In the genomic region with DNA sequence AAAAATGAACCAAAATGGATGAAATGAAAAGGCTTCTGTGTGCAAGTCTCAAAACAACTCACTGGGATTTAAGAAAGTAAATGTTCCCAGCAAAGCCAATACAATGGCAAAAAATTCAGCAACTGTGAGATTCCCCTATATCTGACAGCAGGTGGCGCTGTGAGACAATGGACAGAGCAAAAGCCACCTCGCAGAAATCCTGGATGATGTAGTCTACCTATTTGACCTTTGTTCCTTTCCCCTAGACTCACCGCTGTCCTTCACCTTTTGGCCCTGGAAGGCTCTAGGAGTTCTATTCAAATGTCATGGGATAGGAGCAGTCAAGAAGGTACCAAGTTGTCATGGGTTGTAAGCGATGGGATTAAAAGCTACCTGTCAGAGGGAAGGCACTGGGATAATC, we compare ENCODE assay signal across 10 mouse cellular contexts.
DNase-seq lines count a peak whose midpoint lies in the region; ATAC-seq and TF ChIP-seq lines count a peak whose summit lies in the region.
"Had no signal": no experiment of that assay in that cellular context is flagged by ENCODE, and none has a peak within 500 bp of the region (broad histone marks: within the 10 kb centered on the region; RNA-seq: fewer than 3 reads in every experiment).

No protein-coding gene starts in this region.

- peak; percentile 28 for DNase-seq in heart, adult 8-10 months (ENCODE audit: low spot score)
- no peak for DNase-seq in heart, postnatal 25 days (ENCODE audit: low spot score)
- DNase-seq in cerebellum, adult 11 months: peak; percentile 39
- peak; percentile 67 to 78 for DNase-seq in layer of hippocampus, postnatal 10 days (ENCODE audit: low spot score in 2 of 2)
- no peak for DNase-seq in ovary, adult 18-20 months (ENCODE audit: low spot score)

- H3K27ac ChIP-seq in ES-Bruce4 (ENCODE audit: insufficient read depth, low read length): no peak overlapping the region
- no peak overlapping the region for H3K27ac ChIP-seq in neural tube, embryonic 12.5 days
- H3K27ac ChIP-seq: heart, embryonic 13.5 days had no signal

- TF ChIP-seq EP300 in ES-Bruce4 (IDR thresholded peaks at IDR 0.05; ENCODE audit: insufficient read depth, low read depth, low read length): no peak

- peak; percentile 82 for ATAC-seq in frontal cortex, adult (ENCODE audit: low TSS enrichment)
- 0 out of 2 replicates have a peak, but pooled peaks have one; percentile 41 for ATAC-seq in neural tube, embryonic 12.5 days (ENCODE audit: low FRiP score, low read depth)

- TF ChIP-seq CTCF in ES-Bruce4 (IDR thresholded peaks at IDR 0.05; ENCODE audit: low read depth, low read length): peak; percentile 33

- 20% methylated on average over 4 of the region's 4 CpGs for WGBS in neural tube, embryonic 12.5 days

- no peaks in the 10 kb centered on the region for H3K27me3 ChIP-seq in ES-Bruce4 (ENCODE audit: control insufficient read depth, insufficient read depth, low read length, poor library complexity, severe bottlenecking)
- no peaks in the 10 kb centered on the region for H3K27me3 ChIP-seq in neural tube, embryonic 12.5 days (replicated peaks)

- no peaks in the 10 kb centered on the region for H3K4me1 ChIP-seq in ES-Bruce4 (ENCODE audit: control insufficient read depth, insufficient read depth, low read length)
- no peaks in the 10 kb centered on the region for H3K4me1 ChIP-seq in neural tube, embryonic 12.5 days
- H3K4me1 ChIP-seq: heart, embryonic 13.5 days had no signal

- H3K9me3 ChIP-seq in ES-Bruce4 (replicated peaks; ENCODE audit: control insufficient read depth, insufficient read depth, low read length, poor library complexity, severe bottlenecking): peaks cover 6% of the 10 kb centered on the region; the same call in 1 of the 2 replicates
- no peaks in the 10 kb centered on the region for H3K9me3 ChIP-seq in neural tube, embryonic 12.5 days
- H3K9me3 ChIP-seq: heart, embryonic 13.5 days had no signal

- H3K9ac ChIP-seq in ES-Bruce4 (ENCODE audit: low read depth, poor library complexity, severe bottlenecking): no peak overlapping the region
- H3K9ac ChIP-seq in neural tube, embryonic 12.5 days: no peak overlapping the region

- intact Hi-C loops in heart, postnatal 25 days (cut with DNase I): loop anchor here (1.0 to 5.0 kb wide), 4 partner anchors 79 to 527 kb away; no protein-coding TSS in a partner anchor

- no peaks in the 10 kb centered on the region for H3K36me3 ChIP-seq in ES-Bruce4 (ENCODE audit: control insufficient read depth, insufficient read depth, low read length, poor library complexity, severe bottlenecking)
- no peaks in the 10 kb centered on the region for H3K36me3 ChIP-seq in neural tube, embryonic 12.5 days
- H3K36me3 ChIP-seq: heart, embryonic 13.5 days had no signal

- no peak overlapping the region for H3K4me3 ChIP-seq in ES-Bruce4 (ENCODE audit: low read depth, low read length)
- H3K4me3 ChIP-seq in neural tube, embryonic 12.5 days: no peak overlapping the region
- H3K4me3 ChIP-seq: heart, embryonic 13.5 days; myocyte had no signal

- TF ChIP-seq POLR2A in ES-Bruce4 (IDR thresholded peaks at IDR 0.05; ENCODE audit: insufficient read depth, low read length): no peak

- H3K4me2 ChIP-seq in neural tube, embryonic 12.5 days (replicated peaks): no peak overlapping the region
- H3K4me2 ChIP-seq: heart, embryonic 13.5 days had no signal

Comparison
In these comparisons a context has a peak if more than half of its experiments do, and no peak if none do; other contexts are left out.
1. DNase-seq: peak in heart, adult 8-10 months (single experiment), cerebellum, adult 11 months (single experiment) and layer of hippocampus, postnatal 10 days (2 of 2); none in heart, postnatal 25 days (single experiment) and ovary, adult 18-20 months (single experiment).